Mouse (Mus musculus) spleen, postnatal 36 days (tissue): Measurements from ENCODE around the gene Dtnb.
A peak's percentile ranks its signal among the peaks of the same experiment; 100 is the strongest.

Experiments
- DNase-seq, 2 experiments: peaks; one replicate each; pipeline ENCODE4 v3.0.0; 2022; ENCODE audit warnings: low spot score in 2 of 2, mixed read lengths in 1 of 2

Dtnb gene

GRCm38 (mm10) chr12:3572581-3573397 lies 608 bp downstream of the Dtnb start:
- peak; percentile 49 to 57 for DNase-seq

GRCm38 (mm10) chr12:3573410-3573809 lies 1.2 kb downstream of the Dtnb start:
- DNase-seq = no peak

DNA sequence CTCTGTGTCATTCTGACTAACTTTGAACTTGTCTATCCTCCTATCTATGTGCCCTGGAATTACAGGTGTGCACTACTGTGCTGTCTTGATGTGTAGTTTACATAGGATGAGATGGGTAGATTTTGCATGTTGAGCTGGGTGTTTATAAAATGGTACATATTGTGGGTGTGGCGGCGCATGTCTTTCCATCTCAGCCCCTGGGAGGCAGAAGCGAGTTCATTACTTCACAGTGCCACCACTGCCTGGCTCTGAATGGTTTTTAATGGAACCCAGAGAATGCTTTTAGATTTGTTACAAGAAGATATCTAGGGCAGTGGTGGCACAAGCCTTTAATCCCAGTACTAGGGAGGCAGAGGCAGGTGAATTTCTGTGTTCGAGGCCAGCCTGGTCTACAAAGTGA lies 2.5 kb downstream of the Dtnb start:
- DNase-seq = no peak

DNA sequence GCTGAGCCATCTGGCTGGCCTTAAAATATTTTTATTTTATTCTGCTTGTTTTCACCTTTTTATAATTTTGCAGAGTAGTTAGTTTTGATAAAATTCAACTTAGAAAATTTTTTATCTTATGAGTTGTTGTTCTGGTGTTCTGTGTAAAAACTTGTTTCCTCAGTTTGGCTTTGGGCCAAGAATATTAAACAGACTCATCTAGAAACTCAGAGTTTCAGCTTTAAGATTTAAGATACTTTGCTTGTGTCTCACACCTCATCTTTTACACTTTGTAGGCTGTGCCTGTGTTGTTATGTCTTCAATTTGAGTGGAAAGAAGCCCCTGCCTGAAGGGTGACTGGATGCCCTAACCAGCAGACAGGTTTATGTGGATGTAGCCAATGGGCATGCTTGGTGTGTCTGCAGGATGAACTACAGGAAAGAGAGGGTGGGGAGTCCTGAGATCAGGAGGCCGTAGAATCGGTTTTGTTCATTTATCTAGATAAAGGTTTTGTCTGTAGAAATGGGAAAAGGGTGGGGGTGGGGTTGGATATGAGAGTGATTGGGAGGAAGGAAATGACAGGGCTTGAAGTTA lies 7.9 kb downstream of the Dtnb start:
- DNase-seq = no peak

GRCm38 (mm10) chr12:3582604-3583003 lies 10.4 kb downstream of the Dtnb start:
- DNase-seq = no peak

DNA sequence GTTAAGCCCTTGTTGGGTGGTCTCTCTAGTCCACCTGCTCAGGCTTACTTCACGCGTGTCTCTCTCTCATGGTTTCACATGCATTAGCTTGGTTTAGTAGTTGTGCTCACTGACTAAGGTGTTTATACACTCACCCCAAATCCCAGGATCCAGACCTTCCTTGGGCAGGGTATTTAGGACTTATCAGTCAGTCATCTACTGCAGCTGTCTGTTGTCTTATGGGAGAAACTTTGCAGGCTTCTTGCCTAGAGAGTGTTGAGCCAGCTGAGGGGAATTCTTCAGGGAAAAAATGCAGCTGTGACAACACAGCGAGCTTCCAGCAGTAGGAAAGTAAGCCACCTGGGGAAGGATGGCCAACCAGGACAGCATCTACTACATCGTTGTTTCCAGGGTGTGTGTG lies 13.3 kb downstream of the Dtnb start:
- no peak for DNase-seq

DNA sequence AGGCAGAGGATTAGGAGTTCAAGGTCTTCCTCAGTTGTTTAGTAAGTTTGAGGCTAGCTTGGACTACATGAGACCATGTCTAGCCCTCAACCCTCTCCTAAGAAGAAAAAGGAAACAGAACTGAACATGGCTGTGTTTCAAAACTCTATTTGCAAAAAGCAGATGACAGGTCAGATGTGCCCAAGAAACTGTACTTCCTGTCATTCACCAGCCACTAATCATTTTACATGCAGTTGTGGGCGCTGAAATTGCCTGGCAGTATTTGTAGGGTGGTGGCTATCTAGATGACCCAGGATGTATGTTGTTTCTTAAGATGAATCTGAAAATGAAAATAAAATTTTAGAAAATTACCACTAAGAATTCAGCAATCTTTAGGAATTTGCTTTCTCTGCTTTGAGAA lies 14.8 kb downstream of the Dtnb start:
- no peak for DNase-seq

- DNase-seq = no peak
These were observed 17.9 kb downstream of the Dtnb start for GRCm38 (mm10) chr12:3590039-3590438.

DNA sequence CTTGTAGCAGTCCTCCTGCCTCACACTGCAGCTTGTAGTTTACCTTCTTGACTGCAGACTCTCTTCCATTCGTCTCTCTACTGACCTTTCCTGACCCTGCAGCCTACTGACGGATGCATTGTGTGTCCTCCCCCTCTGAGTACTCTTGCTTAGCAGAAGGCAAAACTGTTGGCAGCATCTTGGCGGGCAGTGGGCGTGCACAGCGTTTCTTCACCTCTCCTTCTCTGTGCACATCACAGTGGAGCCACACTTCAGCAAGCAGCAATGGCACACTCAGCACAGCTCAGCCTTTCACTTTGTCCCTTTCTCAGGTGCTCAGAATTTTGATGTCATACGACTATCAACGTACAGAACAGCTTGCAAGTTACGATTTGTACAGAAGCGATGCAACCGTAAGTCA lies 19.4 kb downstream of the Dtnb start:
- no peak for DNase-seq

DNA sequence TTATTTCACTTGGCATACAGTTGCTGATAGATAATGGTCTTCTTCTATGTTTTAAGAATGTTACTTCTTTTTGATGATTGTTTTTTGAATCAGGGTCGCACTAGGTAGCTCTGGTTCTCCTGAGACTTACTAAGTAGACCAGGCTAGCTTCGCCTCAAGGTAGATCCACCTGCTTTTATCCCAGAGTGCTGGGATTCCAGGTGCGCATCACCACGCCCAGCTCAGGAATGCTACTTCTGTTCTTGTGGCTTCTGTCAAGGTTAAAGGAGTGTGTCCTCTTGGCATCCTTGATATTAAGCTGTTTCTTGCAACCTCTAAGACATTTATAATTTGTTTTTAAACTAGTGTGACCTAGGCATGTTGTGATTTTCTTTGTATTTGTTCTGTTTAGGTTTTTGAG lies 30.6 kb downstream of the Dtnb start:
- DNase-seq = no peak

DNA sequence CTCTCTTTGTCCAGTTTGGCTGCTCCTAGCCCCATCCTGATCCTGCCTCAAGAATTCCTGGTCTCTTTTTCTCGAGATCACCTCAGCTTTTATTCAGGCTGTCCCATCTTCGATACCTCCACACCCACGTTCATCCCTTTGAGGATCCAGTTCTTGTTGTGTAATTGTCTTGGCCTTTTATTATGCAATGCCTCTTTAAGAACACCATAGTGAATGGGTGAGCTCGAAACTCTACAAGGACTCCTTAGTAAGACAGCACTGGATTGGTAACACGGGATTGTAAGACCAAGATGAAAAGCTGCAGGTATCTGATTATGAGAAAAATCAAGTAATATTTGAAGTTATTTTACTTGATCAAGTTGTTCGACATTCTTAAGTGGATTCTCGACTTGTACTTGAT lies 34.0 kb downstream of the Dtnb start:
- no peak for DNase-seq

- no peak for DNase-seq
These were observed 37.6 kb downstream of the Dtnb start for GRCm38 (mm10) chr12:3609747-3610146.

DNA sequence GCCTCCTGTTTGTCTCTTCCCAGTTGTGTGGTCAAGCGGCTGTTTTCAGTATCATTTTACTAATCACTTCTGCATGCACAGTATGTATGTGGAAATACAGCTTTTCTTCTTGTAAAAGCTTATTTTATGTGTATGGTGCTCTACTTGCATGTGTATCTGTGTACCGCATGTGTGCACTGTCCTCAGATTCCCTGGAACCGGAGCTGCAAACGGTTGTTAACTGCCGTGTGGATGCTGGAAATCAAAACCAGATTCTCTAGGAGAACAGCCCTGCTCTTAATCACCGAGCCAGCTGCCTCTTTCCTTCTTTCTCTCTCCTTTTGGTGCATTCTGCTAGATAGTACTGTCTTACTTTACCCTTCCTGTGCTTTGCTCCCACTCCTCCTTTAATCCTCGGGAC lies 39.7 kb downstream of the Dtnb start:
- no peak for DNase-seq

DNA sequence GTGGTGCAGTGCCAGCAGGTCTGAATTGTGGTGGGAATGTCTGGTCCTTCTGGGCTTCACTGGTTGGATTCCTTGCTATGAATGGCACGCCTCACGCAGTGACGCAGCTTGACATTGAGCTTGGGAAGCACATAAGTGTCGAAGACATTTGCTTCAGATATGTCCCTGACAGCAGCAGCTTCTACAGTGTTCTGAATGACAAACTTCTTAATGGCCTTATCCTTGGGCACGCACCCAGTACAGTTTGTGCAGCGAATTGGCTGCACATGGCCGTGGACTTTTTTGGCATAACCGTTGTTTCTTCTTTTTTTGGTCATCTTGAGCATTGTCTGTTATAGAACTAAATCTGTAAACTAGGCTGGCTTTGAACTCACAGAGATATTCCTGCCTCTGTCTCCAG lies 42.9 kb downstream of the Dtnb start:
- no peak for DNase-seq

DNA sequence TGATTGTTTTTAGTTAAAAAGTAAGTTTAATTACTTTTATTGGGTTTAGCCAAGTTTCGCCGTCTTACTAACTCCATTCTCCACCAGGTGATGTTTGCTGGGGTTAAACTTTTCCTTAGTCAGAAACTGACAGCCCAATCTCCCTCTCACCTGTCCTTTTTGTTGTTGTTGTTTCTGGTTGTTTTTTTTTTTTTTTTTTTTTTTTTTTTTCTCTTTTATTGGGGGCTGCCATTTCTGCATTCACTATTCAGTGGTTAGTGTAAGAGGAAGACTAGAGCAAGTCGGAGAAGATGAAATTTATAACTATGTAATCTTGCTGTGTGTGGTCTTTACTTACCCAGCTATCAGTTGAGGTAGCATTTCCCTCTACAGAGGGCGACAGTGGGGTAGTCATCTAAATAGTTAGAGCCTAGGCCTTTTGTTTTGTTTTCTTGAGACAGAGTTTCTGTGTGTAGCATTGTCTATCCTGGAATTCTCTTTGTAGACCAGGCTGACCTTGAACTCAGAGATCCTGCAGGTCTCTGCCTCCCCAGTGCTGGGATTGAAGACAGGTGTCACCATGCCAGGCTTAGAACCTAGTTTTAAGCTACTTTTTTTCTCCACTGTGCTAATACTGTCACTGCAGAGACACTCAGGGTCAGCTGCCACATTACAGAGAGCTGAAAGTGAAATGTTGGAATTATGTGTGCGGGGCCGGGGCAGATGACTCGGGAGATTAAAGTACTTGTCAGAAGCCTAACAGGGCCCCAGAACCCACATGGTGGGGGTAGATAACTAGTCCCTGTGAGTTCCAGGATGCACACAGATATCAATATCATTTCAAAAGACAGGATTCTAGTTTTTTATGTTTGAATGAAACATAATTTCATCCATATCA lies 46.2 kb downstream of the Dtnb start:
- DNase-seq = peak; percentile 18 to 29

- DNase-seq = no peak
These were observed 46.8 kb downstream of the Dtnb start for GRCm38 (mm10) chr12:3619021-3619367.

DNA sequence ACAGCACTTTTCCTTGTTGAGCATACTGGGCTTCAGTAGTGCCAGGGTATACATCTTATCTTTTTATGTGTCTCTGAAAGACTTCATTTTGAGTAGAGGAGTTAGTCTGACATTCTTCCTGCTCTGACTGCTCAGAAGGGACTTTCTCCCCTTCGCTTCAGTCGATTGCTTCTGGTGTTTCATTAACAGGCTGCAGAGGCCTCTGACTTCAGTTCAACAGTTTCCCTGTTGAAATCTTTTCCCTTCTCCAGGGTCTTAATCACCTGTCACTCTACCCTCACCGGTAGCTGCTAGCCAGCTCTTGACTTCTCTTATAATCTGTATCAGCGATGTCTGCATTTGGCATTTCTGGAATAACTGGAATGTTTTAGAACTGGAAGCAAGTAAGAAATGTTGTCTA lies 54.7 kb downstream of the Dtnb start:
- DNase-seq = no peak

GRCm38 (mm10) chr12:3641931-3642330 lies 69.8 kb downstream of the Dtnb start:
- no peak for DNase-seq

GRCm38 (mm10) chr12:3656799-3657198 lies 84.6 kb downstream of the Dtnb start:
- no peak for DNase-seq

- no peak for DNase-seq
These were observed 85.1 kb downstream of the Dtnb start for GRCm38 (mm10) chr12:3657234-3657633.

DNA sequence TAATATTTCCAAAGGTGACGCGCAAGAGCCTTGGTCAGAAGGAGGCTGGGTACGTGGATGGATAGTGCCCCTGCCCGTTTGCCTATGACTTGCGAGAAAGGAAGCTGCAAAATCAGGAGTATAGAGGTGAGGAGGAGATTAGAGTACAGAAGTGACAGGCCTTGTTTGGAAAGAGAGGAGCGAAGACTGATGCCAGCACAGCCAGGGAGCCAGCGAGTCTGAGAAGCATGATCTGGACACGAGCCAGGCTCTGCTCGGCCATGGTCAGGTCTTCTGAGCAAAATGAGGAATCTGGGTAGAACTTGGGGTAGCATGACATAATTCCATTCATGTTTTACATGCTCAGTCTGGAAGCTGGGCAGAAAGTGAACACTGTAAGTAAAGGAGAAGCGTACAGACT lies 85.6 kb downstream of the Dtnb start:
- no peak for DNase-seq

- no peak for DNase-seq
These were observed 87.6 kb downstream of the Dtnb start for GRCm38 (mm10) chr12:3659554-3660311.
